Mouse (Mus musculus): ENCODE measurements at regions not wholly inside any gene's neighbourhood (a gene's known extent, or its start where the extent isn't known, plus 50 kb on each side); places are given as distances from the start of the nearest gene placed in this dataset.

GRCm38 (mm10) chr11:64138934-64139333 lies 59.7 kb upstream of the Cox10 start:
- DNase-seq (ENCODE audit: low spot score in 2 of 2): no peak

- no peak for DNase-seq (ENCODE audit: low spot score in 2 of 2)
Observed at GRCm38 (mm10) chr11:64135766-64136165, 56.5 kb upstream of the Cox10 start.

- DNase-seq (ENCODE audit: low spot score in 2 of 2): no peak
Observed at GRCm38 (mm10) chr11:64135308-64135591, 56.0 kb upstream of the Cox10 start.

GRCm38 (mm10) chr11:64134571-64135307 lies 55.5 kb upstream of the Cox10 start:
- no peak for DNase-seq (ENCODE audit: low spot score in 2 of 2)

All from frontal cortex, postnatal 25 days (tissue).